Mouse (Mus musculus): Measurements from ENCODE around the gene Atf6. TPM values are rescaled to one million over a fixed set of nuclear protein-coding genes. Genes with fewer than 3 reads are reported as not detected.

Gene Atf6
- polyA plus RNA-seq, 1 experiment from 2014 or later: 8.8 TPM

DNA sequence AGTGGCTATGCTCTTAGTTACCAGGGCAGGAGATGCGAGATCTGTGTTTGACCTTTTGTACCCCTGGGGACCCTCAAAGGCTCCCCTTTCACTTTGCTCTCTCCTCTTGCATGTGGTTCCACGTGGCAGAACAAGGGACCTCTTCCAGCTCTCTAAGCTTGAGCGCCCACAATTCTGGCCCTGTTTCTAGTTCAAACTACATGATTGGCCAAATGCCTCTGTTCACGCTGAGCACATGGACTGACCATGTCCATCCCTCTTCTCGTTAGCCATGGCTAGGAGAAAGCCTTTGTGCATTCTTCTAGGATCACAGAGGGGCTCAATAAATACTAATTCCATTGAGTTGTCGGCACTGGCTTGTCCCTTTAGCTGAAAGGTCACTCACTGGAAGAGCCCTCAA is 172.2 kb downstream of the Atf6 start:
- no peak overlapping the region for H3K27ac ChIP-seq
- no peaks in the 10 kb centered on the region for H3K27me3 ChIP-seq (replicated peaks)
- H3K36me3 ChIP-seq: no peaks in the 10 kb centered on the region
- no peak for ATAC-seq
- H3K9me3 ChIP-seq: no peaks in the 10 kb centered on the region
- H3K9ac ChIP-seq: no peak overlapping the region
- no peak overlapping the region for H3K4me2 ChIP-seq (replicated peaks)
- H3K4me3 ChIP-seq (replicated peaks): no peak overlapping the region
- WGBS: 79% methylated on average over 6 of the region's 6 CpGs
- peaks cover 4% of the 10 kb centered on the region; the same call in 1 of the 2 replicates for H3K4me1 ChIP-seq (replicated peaks)

DNA sequence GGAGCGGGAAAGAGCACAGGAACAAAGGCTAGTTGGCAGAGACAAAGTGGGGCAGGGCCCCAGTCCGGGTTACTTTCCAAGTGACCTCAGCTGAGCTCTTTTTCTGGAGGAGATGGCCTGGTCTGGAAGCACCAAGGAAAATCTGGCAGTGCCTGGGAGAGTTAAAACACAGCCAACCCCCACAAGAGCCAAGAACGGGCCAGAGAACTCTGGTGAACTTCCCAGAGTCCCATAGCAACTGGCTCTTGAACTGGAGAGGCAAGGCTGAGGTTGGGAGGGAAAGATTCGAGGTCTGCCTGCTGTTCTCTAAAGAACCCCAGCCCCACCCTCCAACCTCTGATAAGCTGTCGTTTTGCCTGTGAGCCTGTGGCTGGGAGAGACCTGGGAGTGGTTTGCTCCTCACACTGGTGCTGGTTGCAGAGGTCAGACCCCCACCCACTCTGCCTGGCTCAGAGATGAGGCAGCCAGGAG is 172.7 kb downstream of the Atf6 start:
- Histone ChIP-seq H3K27me3 (replicated peaks) (no peaks in the 10 kb centered on the region), H3K9me3 (no peaks in the 10 kb centered on the region), H3K4me3 (replicated peaks) (no peak overlapping the region), H3K9ac (no peak overlapping the region), H3K36me3 (no peaks in the 10 kb centered on the region), H3K4me2 (replicated peaks) (no peak overlapping the region), H3K4me1 (replicated peaks) (peaks cover 4% of the 10 kb centered on the region; the same call in 1 of the 2 replicates), H3K27ac (no peak overlapping the region)
- WGBS: 43% methylated on average over 5 of the region's 5 CpGs
- peak; percentile 86 for ATAC-seq

DNA sequence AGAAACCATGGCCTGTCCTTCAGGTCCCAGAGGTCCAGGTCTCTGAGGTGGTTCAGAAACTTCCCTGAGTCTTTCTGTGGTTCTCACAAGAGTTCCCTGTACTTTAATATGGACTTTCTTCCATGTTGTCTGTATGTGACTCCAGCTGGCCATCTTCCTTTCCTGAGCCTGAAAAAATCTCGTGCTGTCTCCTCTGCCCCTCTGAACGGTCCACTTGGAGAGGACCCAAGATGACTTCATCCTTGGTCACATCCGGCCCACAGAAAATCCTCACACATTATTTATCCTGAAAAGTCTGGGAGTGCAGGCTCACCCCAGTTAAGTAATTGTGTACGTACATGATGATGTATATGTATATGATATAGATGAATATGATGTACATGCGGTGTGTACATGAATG is 176.3 kb downstream of the Atf6 start:
- 85% methylated on average over 5 of the region's 5 CpGs for WGBS
- Histone ChIP-seq H3K9ac (no peak overlapping the region), H3K9me3 (no peaks in the 10 kb centered on the region), H3K27me3 (replicated peaks) (no peaks in the 10 kb centered on the region), H3K4me2 (replicated peaks) (no peak overlapping the region), H3K36me3 (no peaks in the 10 kb centered on the region), H3K4me1 (replicated peaks) (peaks cover 4% of the 10 kb centered on the region; the same call in 1 of the 2 replicates), H3K4me3 (replicated peaks) (no peak overlapping the region), H3K27ac (no peak overlapping the region)
- no peak for ATAC-seq

DNA sequence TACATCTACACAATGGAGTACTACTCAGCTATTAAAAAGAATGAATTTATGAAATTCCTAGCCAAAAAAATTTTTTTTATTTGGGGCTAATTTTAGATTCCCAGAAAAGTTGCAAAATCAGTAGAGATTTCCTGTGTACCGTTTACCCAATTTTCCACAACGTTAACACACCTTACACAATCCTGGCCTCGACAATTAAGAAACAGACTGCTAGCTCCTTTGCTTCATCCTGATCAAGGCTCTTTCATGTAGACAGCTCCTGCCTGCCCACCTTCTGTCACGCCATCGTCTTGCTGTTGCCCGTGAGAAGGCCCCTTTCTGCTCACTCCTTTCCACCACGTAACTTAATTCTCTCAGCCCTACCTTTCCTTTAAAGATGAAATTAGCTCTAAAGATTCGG is 177.8 kb downstream of the Atf6 start:
- 94% methylated on average over 8 of the region's 8 CpGs for WGBS
- no peaks in the 10 kb centered on the region for H3K9me3 ChIP-seq
- H3K9ac ChIP-seq: no peak overlapping the region
- no peaks in the 10 kb centered on the region for H3K36me3 ChIP-seq
- H3K27ac ChIP-seq: no peak overlapping the region
- ATAC-seq: no peak
- no peaks in the 10 kb centered on the region for H3K27me3 ChIP-seq (replicated peaks)
- peaks cover 2% of the 10 kb centered on the region; the same call in 1 of the 2 replicates for H3K4me1 ChIP-seq (replicated peaks)
- H3K4me2 ChIP-seq (replicated peaks): no peak overlapping the region
- H3K4me3 ChIP-seq (replicated peaks): no peak overlapping the region

DNA sequence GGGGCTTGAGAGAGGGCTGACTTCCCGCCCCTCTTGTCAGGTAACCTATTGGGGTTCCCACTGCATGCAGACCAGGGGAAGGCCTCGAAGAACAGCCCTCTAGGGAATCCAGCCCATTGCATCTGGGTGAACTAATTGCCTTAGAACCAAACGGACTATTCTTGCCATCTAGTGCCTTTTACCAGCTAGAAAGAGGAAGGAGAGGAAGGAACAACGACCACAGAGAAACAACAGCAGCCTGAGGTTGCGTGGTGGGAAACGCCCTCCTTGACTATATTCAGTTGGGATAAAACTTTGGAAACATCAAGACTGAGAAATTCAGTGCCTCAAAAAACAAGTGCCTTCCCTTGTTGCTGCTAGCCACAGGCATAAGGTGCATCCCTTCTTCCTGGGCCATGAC is 183.7 kb downstream of the Atf6 start:
- no peaks in the 10 kb centered on the region for H3K9me3 ChIP-seq
- no peak overlapping the region for H3K4me3 ChIP-seq (replicated peaks)
- H3K36me3 ChIP-seq: no peaks in the 10 kb centered on the region
- H3K27ac ChIP-seq: no peak overlapping the region
- no peak for ATAC-seq
- H3K4me1 ChIP-seq (replicated peaks): no peaks in the 10 kb centered on the region
- WGBS: 91% methylated on average over 6 of the region's 6 CpGs
- H3K27me3 ChIP-seq (replicated peaks): no peaks in the 10 kb centered on the region
- no peak overlapping the region for H3K4me2 ChIP-seq (replicated peaks)
- no peak overlapping the region for H3K9ac ChIP-seq

DNA sequence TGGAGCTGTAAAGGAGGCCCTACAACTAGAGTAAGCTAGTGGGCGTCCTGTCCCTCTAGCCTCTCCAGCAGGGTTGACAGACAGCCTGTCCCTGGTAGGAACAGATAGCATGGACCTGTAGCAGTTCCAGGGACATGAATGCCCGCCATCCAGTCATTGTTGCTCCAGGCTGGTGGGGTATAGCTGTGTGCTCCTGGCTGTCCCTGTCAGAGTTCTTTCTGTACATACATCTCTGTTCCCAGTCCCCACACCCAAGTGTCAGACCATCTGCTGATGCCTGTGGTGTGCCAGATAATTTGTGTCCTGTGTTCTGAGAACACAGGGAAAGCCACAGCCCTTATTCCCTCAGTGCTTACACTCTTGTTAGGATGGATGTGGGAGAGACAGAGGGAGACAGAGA is 187.9 kb downstream of the Atf6 start:
- Histone ChIP-seq H3K9ac (no peak overlapping the region), H3K4me2 (replicated peaks) (no peak overlapping the region), H3K27me3 (replicated peaks) (no peaks in the 10 kb centered on the region), H3K4me3 (replicated peaks) (no peak overlapping the region), H3K36me3 (no peaks in the 10 kb centered on the region), H3K9me3 (no peaks in the 10 kb centered on the region), H3K27ac (no peak overlapping the region), H3K4me1 (replicated peaks) (no peaks in the 10 kb centered on the region)
- WGBS: 79% methylated on average over 2 of the region's 2 CpGs
- no peak for ATAC-seq

DNA sequence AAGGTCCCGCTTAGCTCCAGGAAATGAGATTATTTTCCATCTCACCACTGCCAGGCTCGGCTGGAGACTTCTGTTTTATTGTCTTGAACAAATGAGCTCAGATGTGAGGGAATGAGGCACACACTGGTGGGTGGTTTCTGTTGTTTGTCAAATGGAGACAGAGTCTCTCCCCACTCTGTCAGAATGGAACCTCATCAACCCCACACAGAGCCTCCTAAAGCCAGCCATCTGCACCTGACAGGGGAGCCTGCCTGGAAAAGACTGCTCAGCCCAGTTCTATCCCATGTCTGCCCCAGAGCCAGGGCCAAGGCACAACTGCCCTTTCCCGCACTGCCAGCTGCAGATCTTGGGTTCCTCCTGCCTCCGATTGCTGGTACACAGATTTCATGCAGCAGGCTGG is 188.7 kb downstream of the Atf6 start:
- WGBS: 60% methylated on average over 4 of the region's 4 CpGs
- H3K4me3 ChIP-seq (replicated peaks): no peak overlapping the region

DNA sequence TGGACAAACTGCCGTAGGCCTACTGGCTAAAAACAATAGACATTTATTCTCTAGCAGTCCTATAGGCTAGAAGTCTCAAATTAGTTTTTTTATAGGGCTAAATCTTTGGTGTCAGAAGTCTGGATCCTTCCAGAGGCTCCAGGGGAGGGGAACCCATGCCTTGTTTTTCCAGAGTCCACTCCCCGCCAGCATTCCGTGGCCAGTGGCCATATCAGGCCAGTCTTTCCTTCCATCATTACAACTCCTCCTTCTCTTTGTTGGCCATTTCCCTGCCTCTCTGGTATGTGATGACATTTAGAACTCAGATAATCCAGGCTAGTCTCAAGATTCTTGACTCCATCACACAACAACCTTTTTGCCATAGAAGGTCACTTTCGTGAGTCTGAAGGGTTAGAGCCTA is 189.9 kb downstream of the Atf6 start:
- 93% methylated on average over 4 of the region's 4 CpGs for WGBS
- Histone ChIP-seq H3K4me3 (replicated peaks) (no peak overlapping the region), H3K9ac (no peak overlapping the region), H3K36me3 (no peaks in the 10 kb centered on the region), H3K27ac (no peak overlapping the region), H3K4me2 (replicated peaks) (no peak overlapping the region), H3K9me3 (no peaks in the 10 kb centered on the region), H3K4me1 (replicated peaks) (no peaks in the 10 kb centered on the region), H3K27me3 (replicated peaks) (no peaks in the 10 kb centered on the region)
- no peak for ATAC-seq

More for the DNA sequence above, 188.7 kb downstream of the Atf6 start:
- no peak overlapping the region for H3K27ac ChIP-seq
- no peaks in the 10 kb centered on the region for H3K9me3 ChIP-seq
- no peaks in the 10 kb centered on the region for H3K27me3 ChIP-seq (replicated peaks)
- H3K9ac ChIP-seq: no peak overlapping the region
- ATAC-seq: no peak
- no peaks in the 10 kb centered on the region for H3K36me3 ChIP-seq
- no peaks in the 10 kb centered on the region for H3K4me1 ChIP-seq (replicated peaks)
- no peak overlapping the region for H3K4me2 ChIP-seq (replicated peaks)

DNA sequence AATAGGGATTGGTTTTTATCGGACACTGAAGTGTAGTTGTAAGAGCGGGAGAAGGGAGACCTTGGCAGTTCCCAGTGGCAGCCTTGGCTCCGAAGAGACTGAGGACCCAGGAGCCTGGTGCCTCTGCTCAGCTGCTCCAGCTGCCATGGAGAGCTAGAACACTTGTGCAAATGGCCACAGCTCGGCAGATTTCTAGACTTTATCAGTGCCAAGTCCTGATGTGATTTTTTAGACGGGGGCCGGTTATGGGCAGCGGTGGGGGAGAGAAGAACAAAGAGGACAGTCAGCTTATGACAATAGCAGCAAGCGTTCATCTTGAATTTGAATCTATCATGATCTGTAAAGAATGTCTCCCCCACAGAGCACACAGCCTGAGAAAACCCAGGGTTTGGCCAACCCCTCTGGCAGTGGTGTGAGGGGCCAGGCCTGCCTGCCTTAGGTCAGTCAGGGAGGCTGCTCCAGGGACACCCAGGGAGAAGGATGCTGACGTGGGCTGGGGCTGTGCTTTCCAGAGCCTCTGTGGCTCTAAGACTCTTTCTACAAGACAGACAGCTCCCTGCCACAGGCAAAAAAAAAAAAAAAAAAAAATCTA is 193.3 kb downstream of the Atf6 start:
- WGBS: 75% methylated on average over 9 of the region's 9 CpGs
- H3K4me3 ChIP-seq (replicated peaks): no peak overlapping the region
- no peaks in the 10 kb centered on the region; the same call in 1 of the 2 replicates for H3K36me3 ChIP-seq
- no peaks in the 10 kb centered on the region for H3K9me3 ChIP-seq
- no peaks in the 10 kb centered on the region for H3K4me1 ChIP-seq (replicated peaks)
- ATAC-seq: no peak
- H3K27me3 ChIP-seq (replicated peaks): no peaks in the 10 kb centered on the region
- no peak overlapping the region for H3K27ac ChIP-seq
- no peak overlapping the region for H3K4me2 ChIP-seq (replicated peaks)
- no peak overlapping the region for H3K9ac ChIP-seq

DNA sequence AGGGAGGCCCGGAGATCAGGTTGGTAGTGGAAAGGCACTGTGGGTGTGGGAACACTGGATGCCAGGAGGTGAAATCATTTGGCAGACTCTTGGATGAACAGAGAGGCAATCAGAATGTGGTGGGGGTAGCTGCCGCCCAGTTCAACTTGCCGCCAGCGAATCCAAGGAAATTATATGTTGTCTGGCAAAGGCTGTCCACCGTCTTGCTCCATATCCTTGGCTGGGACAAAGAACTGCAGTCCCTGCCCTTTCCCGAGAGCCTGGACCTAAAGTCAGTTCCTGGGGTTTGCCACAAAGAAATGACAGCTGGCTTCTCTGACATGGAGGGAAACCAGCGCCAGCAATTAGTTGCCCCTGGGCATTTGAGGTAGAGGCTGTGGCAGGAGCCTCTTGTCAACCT is 202.4 kb downstream of the Atf6 start:
- Histone ChIP-seq H3K27ac (no peak overlapping the region), H3K27me3 (replicated peaks) (no peaks in the 10 kb centered on the region), H3K9ac (no peak overlapping the region), H3K4me3 (replicated peaks) (no peak overlapping the region), H3K9me3 (no peaks in the 10 kb centered on the region), H3K36me3 (peaks cover 7% of the 10 kb centered on the region; the same call in 1 of the 2 replicates), H3K4me1 (replicated peaks) (no peaks in the 10 kb centered on the region), H3K4me2 (replicated peaks) (no peak overlapping the region)
- WGBS: 91% methylated on average over 7 of the region's 7 CpGs
- ATAC-seq: no peak

DNA sequence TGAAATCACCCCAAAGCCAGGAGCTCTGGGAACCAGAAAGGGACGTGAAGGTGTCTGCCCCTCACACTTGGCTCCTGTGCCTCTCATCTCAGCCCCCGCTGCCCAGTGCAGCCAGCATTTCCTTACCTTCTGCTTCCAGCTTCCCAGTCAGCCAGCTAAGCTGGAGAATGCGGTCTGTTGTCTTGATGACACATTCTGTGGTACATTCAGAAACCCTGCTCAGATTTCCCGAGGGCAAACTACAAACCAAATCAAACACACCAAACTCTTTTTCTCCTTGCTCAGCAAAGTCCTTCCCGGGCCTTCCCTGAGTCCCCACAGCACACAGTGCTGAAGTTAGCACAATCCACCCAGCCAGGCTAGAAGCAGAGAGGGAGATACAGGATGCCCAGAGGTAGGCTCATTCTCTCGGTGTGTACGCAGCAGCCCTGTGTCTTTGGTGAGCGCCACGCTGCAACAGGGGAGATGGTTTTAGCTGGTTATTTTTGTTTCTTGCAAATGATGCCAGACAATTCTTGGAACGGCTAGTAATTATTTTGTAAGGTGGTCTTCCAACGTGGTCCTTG is 202.9 kb downstream of the Atf6 start:
- no peak for ATAC-seq
- H3K4me2 ChIP-seq (replicated peaks): no peak overlapping the region
- 88% methylated on average over 11 of the region's 11 CpGs for WGBS
- H3K9me3 ChIP-seq: no peaks in the 10 kb centered on the region
- no peaks in the 10 kb centered on the region for H3K27me3 ChIP-seq (replicated peaks)
- H3K4me1 ChIP-seq (replicated peaks): no peaks in the 10 kb centered on the region
- H3K4me3 ChIP-seq (replicated peaks): no peak overlapping the region
- H3K9ac ChIP-seq: no peak overlapping the region
- H3K36me3 ChIP-seq: peaks cover 7% of the 10 kb centered on the region; the same call in 1 of the 2 replicates
- no peak overlapping the region for H3K27ac ChIP-seq

DNA sequence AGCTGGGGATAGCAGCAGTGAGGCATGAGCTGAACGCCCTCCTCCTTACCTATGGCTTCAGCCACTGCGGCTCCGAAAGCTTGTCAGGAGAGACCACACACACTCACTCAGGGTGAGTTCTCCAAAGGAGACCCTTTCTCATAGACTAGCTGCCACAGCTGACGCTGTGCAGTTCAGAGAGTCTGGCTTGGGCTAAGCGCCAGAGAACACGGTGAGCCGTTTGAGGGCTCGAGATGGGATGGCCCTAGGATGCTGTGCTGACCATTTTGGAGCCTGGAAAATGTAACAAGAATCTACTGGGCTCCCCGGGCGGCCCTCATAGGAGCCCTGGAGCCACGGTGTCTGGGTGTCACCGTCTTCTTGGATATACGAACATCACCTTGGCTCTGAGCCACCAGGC is 208.3 kb downstream of the Atf6 start:
- ATAC-seq: peak; percentile 45; the same call in 1 of the 2 replicates
- H3K9me3 ChIP-seq: no peaks in the 10 kb centered on the region
- no peak overlapping the region for H3K9ac ChIP-seq
- no peak overlapping the region for H3K4me3 ChIP-seq (replicated peaks)
- H3K27ac ChIP-seq: no peak overlapping the region
- peaks cover 7% of the 10 kb centered on the region; the same call in 1 of the 2 replicates for H3K36me3 ChIP-seq
- H3K4me2 ChIP-seq (replicated peaks): no peak overlapping the region
- no peaks in the 10 kb centered on the region for H3K27me3 ChIP-seq (replicated peaks)
- no peaks in the 10 kb centered on the region for H3K4me1 ChIP-seq (replicated peaks)
- WGBS: 62% methylated on average over 13 of the region's 13 CpGs

Measured in intestine, embryonic 15.5 days (tissue).